Mouse (Mus musculus) forebrain, postnatal 0 days (tissue): ENCODE results near the gene Gm3336. TPM values are rescaled to one million over a fixed set of nuclear protein-coding genes. Genes with fewer than 3 reads are reported as not detected.

Experiments used
- ATAC-seq: fragments of 200-750 bp; cut with Nextera tagmentation; 2 replicates; pipeline ENCODE4 v1.8.0; 2017; ENCODE audit warnings: mild to moderate bottlenecking, moderate library complexity
- DNase-seq: peaks from one replicate; pipeline ENCODE4 v3.0.0-alpha.2; 2015
- H3K27ac ChIP-seq: fragments of 300-500 bp; sonication (generic); 2 replicates; pipeline ENCODE4 v1.5.1; 2014; ENCODE audit warnings: low read depth, mild to moderate bottlenecking, antibody characterized with exemption, low read length, moderate library complexity, mixed read lengths
- H3K27me3 ChIP-seq: fragments of 300-500 bp; sonication (generic); 2 replicates; pipeline ENCODE4 v1.6.1; 2014; ENCODE audit warnings: mild to moderate bottlenecking, low read length, mixed read lengths; ENCODE audit not compliant: insufficient read depth
- H3K36me3 ChIP-seq: fragments of 300-500 bp; sonication (generic); 2 replicates; pipeline ENCODE4 v1.6.1; 2014; ENCODE audit warnings: mild to moderate bottlenecking, moderate library complexity; ENCODE audit not compliant: insufficient read depth
- H3K4me1 ChIP-seq: fragments of 300-500 bp; sonication (generic); 2 replicates; pipeline ENCODE4 v1.6.1; 2014; ENCODE audit warnings: antibody characterized with exemption; ENCODE audit not compliant: insufficient read depth
- H3K4me2 ChIP-seq: fragments of 300-500 bp; sonication (generic); 2 replicates; pipeline ENCODE4 v1.6.1; 2014; ENCODE audit warnings: low read depth, mild to moderate bottlenecking, moderate library complexity
- H3K4me3 ChIP-seq: fragments of 300-500 bp; sonication (generic); 2 replicates; pipeline ENCODE4 v1.5.1; 2014; ENCODE audit warnings: low read depth, low read length, mixed read lengths
- H3K9ac ChIP-seq: fragments of 300-500 bp; sonication (generic); 2 replicates; pipeline ENCODE4 v1.6.1; 2014; ENCODE audit warnings: mild to moderate bottlenecking
- H3K9me3 ChIP-seq: fragments of 300-500 bp; sonication (generic); 2 replicates; pipeline ENCODE4 v1.6.1; 2016; ENCODE audit warnings: low read length
- CTCF ChIP-seq: sonication (generic); IDR thresholded peaks from 2 replicates; pipeline ENCODE4 v1.5.1; 2016; ENCODE audit warnings: antibody characterized with exemption, control low read depth, low read depth
- WGBS: fragments of 180-500 bp; shearing (Covaris S2); extraction: QIAGEN DNeasy Blood & Tissue Kit; methylation state at CpG from one replicate; pipeline ENCODE4 v1.1.7; 2014; 5-methylcytosine and 5-hydroxymethylcytosine counted together
- polyA plus RNA-seq: library from polyadenylated mRNA; unstranded; fragments of >200 nt; fragmentation: Nextera tagmentation; extraction: Ambion mirVana; gene quantifications from 2 replicates; pipeline ENCODE4 v1.2.1, GENCODE M21; 2015
- total RNA-seq: library from RNA; depleted of rRNA; stranded (reverse); fragments of >200 nt; gene quantifications from 2 replicates; pipeline ENCODE4 v1.2.3, GENCODE M21; 2014; rRNA removed

Gm3336 gene
- total RNA-seq = not detected in 2 replicates
- polyA plus RNA-seq = not detected in 2 replicates

GRCm38 (mm10) chr8:70718297-70718696, at the start of gene Gm3336:
Gene Gm3336 (plus strand): TSS chr8:70718543.
- H3K36me3 ChIP-seq = no peaks in the 10 kb centered on the region
- H3K27ac ChIP-seq = no peak within 1 kb of the TSS
- H3K4me2 ChIP-seq = no peak within 1 kb of the TSS; the same call in 1 of the 2 replicates
- no peak within 1 kb of the TSS for H3K9ac ChIP-seq
- H3K9me3 ChIP-seq = no peaks in the 10 kb centered on the region
- H3K4me3 ChIP-seq = no peak within 1 kb of the TSS
- peak; percentile 33 for DNase-seq
- peak; percentile 86 for TF ChIP-seq CTCF
- peak; percentile 52; the same call in 1 of the 2 replicates for ATAC-seq
- H3K27me3 ChIP-seq = 0 out of 2 replicates have a peak, but pooled peaks cover 4% of the 10 kb centered on the region
- H3K4me1 ChIP-seq = no peaks in the 10 kb centered on the region
- WGBS = 1% methylated on average over 19 of the region's 19 CpGs

- Histone ChIP-seq H3K4me1 (peaks cover 14% of the 10 kb centered on the region), H3K27me3 (no peaks in the 10 kb centered on the region), H3K36me3 (no peaks in the 10 kb centered on the region), H3K27ac (no peak overlapping the region), H3K9me3 (no peaks in the 10 kb centered on the region), H3K4me2 (no peak overlapping the region), H3K4me3 (no peak overlapping the region), H3K9ac (no peak overlapping the region)
- DNase-seq = no peak
- TF ChIP-seq CTCF = no peak
- no peak for ATAC-seq
- 61% methylated on average over 10 of the region's 10 CpGs for WGBS
These were observed 46.6 kb upstream of the Gm3336 start for GRCm38 (mm10) chr8:70671615-70672324.

GRCm38 (mm10) chr8:70672325-70673078, 45.8 kb upstream of the Gm3336 start:
- peaks cover under 1% of the 10 kb centered on the region; the same call in 1 of the 2 replicates for H3K36me3 ChIP-seq
- no peak for TF ChIP-seq CTCF
- H3K4me2 ChIP-seq = peak overlapping the region; percentile 47
- 35% methylated on average over 19 of the region's 19 CpGs for whole genome bisulfite sequencing
- peak overlapping the region; percentile 53 for H3K9ac ChIP-seq
- peaks cover 14% of the 10 kb centered on the region for H3K4me1 ChIP-seq
- ATAC-seq (no peak), DNase-seq (peak; percentile 22)
- peak overlapping the region; percentile 91 for H3K27ac ChIP-seq
- H3K4me3 ChIP-seq = peak overlapping the region; percentile 31
- H3K9me3 ChIP-seq = no peaks in the 10 kb centered on the region
- H3K27me3 ChIP-seq = no peaks in the 10 kb centered on the region

- H3K36me3 ChIP-seq = peaks cover 8% of the 10 kb centered on the region
These were observed 45.1 kb upstream of the Gm3336 start, which contains the start of gene Lsm4 for GRCm38 (mm10) chr8:70673079-70673856. Gene Lsm4 (plus strand): TSS chr8:70673248.

GRCm38 (mm10) chr8:70674109-70674508, 44.2 kb upstream of the Gm3336 start:
- no peak for DNase-seq
- H3K9ac ChIP-seq = peak overlapping the region; percentile 67
- H3K4me2 ChIP-seq = peak overlapping the region; percentile 55
- H3K9me3 ChIP-seq = no peaks in the 10 kb centered on the region
- ATAC-seq = no peak
- TF ChIP-seq CTCF = no peak
- H3K27me3 ChIP-seq = no peaks in the 10 kb centered on the region
- peaks cover 16% of the 10 kb centered on the region for H3K36me3 ChIP-seq
- WGBS = 84% methylated on average over 3 of the region's 3 CpGs
- peak overlapping the region; percentile 96 for H3K27ac ChIP-seq
- H3K4me3 ChIP-seq = peak overlapping the region; percentile 66
- H3K4me1 ChIP-seq = peaks cover 14% of the 10 kb centered on the region

More at GRCm38 (mm10) chr8:70673079-70673856, 45.1 kb upstream of the Gm3336 start, which contains the start of gene Lsm4:
- peak; percentile 100 for DNase-seq
- peak within 1 kb of the TSS; percentile 55 for H3K4me2 ChIP-seq
- H3K9me3 ChIP-seq = no peaks in the 10 kb centered on the region
- under 1% methylated on average over 60 of the region's 60 CpGs for WGBS
- H3K27me3 ChIP-seq = no peaks in the 10 kb centered on the region
- H3K9ac ChIP-seq = peak within 1 kb of the TSS; percentile 67
- TF ChIP-seq CTCF = peak; percentile 82
- H3K27ac ChIP-seq = peak within 1 kb of the TSS; percentile 96
- ATAC-seq = peak; percentile 97
- H3K4me1 ChIP-seq = peaks cover 14% of the 10 kb centered on the region
- peak within 1 kb of the TSS; percentile 66 for H3K4me3 ChIP-seq

- no peak overlapping the region for H3K4me2 ChIP-seq
- ATAC-seq = no peak
- H3K9ac ChIP-seq = no peak overlapping the region
- peaks cover 22% of the 10 kb centered on the region for H3K36me3 ChIP-seq
- H3K4me1 ChIP-seq = peaks cover 14% of the 10 kb centered on the region
- WGBS = 79% methylated on average over 4 of the region's 4 CpGs
- H3K9me3 ChIP-seq = no peaks in the 10 kb centered on the region
- no peak overlapping the region for H3K4me3 ChIP-seq
- no peak for TF ChIP-seq CTCF
- H3K27ac ChIP-seq = no peak overlapping the region
- no peak for DNase-seq
- H3K27me3 ChIP-seq = no peaks in the 10 kb centered on the region
These were observed 43.6 kb upstream of the Gm3336 start for GRCm38 (mm10) chr8:70674716-70675115.
